Mouse (Mus musculus) midbrain, embryonic 15.5 days (tissue): ENCODE results near the gene Cd180. TPM values are rescaled to one million over a fixed set of nuclear protein-coding genes. Genes with fewer than 3 reads are reported as not detected.

Source experiments
- ATAC-seq: fragments of 200-750 bp; cut with Nextera tagmentation; replicated peaks from 2 replicates; pipeline ENCODE4 v1.8.0; 2017; ENCODE audit warnings: moderate TSS enrichment
- H3K27ac ChIP-seq: fragments of 300-500 bp; sonication (generic); 2 replicates; pipeline ENCODE4 v1.5.1; 2015; ENCODE audit warnings: mild to moderate bottlenecking, inconsistent platforms
- H3K27me3 ChIP-seq: fragments of 300-500 bp; sonication (generic); replicated peaks from 2 replicates; pipeline ENCODE4 v1.6.1; 2015; ENCODE audit warnings: inconsistent platforms
- H3K36me3 ChIP-seq: fragments of 300-500 bp; sonication (generic); replicated peaks from 2 replicates; pipeline ENCODE4 v1.6.1; 2015; ENCODE audit warnings: inconsistent platforms
- H3K4me1 ChIP-seq: fragments of 300-500 bp; sonication (generic); 2 replicates; pipeline ENCODE4 v1.6.1; 2015; ENCODE audit warnings: inconsistent platforms
- H3K4me2 ChIP-seq: fragments of 300-500 bp; sonication (generic); 2 replicates; pipeline ENCODE4 v1.6.1; 2015; ENCODE audit warnings: inconsistent platforms, mild to moderate bottlenecking, moderate library complexity
- H3K4me3 ChIP-seq: fragments of 300-500 bp; sonication (generic); 2 replicates; pipeline ENCODE4 v1.5.1; 2015; ENCODE audit warnings: mild to moderate bottlenecking, inconsistent platforms
- H3K9ac ChIP-seq: fragments of 300-500 bp; sonication (generic); 2 replicates; pipeline ENCODE4 v1.6.1; 2015; ENCODE audit warnings: mild to moderate bottlenecking, inconsistent platforms
- H3K9me3 ChIP-seq: fragments of 300-500 bp; sonication (generic); 2 replicates; pipeline ENCODE4 v1.6.1; 2016; ENCODE audit warnings: inconsistent platforms
- WGBS: fragments of 180-500 bp; shearing (Covaris S2); methylation state at CpG from one replicate; pipeline ENCODE4 v1.1.7; 2015; ENCODE audit warnings: mixed read lengths; 5-methylcytosine and 5-hydroxymethylcytosine counted together
- polyA plus RNA-seq: library from polyadenylated mRNA; unstranded; fragments of >200 nt; fragmentation: Nextera tagmentation; extraction: Ambion mirVana; gene quantifications from 2 replicates; pipeline ENCODE4 v1.2.1, GENCODE M21; 2015

Gene Cd180
- 0.28 and 0.63 TPM in 2 replicates for polyA plus RNA-seq

DNA sequence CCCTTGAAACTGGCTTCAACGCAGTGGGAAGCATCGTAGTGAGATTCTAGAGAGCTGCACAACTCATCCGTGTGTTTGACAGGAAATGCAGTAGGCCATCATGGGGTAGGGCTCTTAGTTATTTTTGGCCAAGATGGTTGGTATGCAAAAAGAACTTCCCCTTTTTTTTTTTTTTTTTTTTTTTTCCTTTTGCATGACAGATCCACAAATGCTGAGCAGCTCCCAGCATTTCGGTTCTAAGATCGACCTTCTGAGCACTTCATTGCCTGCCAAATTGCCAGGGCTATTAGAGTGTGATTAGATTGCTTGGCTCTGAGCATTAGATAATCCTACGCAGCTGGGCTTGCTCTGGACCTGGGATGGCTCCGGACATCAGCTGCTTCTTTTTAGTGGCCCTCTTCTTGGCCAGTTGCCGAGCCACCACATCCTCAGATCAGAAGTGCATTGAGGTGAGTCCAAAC, at the start of gene Cd180:
Gene Cd180 (plus strand): TSS at position 218 of the 461 bp plus-strand sequence.
- no peak within 1 kb of the TSS for H3K27ac ChIP-seq
- H3K4me1 ChIP-seq = peaks cover 11% of the 10 kb centered on the region
- H3K27me3 ChIP-seq = no peaks in the 10 kb centered on the region
- no peak for ATAC-seq
- H3K4me2 ChIP-seq = no peak within 1 kb of the TSS
- 76% methylated on average over 8 of the region's 8 CpGs for WGBS
- H3K9me3 ChIP-seq = no peaks in the 10 kb centered on the region
- H3K36me3 ChIP-seq = no peaks in the 10 kb centered on the region
- no peak within 1 kb of the TSS for H3K4me3 ChIP-seq
- no peak within 1 kb of the TSS for H3K9ac ChIP-seq

DNA sequence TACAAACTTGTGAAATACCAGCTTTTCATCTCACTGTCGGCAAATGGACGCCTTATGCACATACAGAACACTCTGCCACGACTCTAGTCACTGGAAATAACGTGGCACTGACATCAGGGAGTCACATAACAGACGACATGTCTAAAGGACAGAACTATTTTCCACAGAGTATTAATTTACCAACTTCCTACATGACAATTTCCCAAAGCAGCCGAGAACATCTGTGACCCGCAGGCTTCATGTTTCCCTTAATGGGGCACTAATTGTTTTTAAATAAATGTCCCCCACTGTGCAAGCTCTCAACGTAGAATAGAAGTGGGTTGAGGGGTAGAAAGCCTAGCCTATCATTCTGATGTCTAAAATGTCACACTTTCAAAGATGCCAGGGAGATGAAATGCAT, 49.0 kb upstream of the Cd180 start:
- 30% methylated on average over 8 of the region's 8 CpGs for WGBS
- H3K27ac ChIP-seq = no peak overlapping the region

DNA sequence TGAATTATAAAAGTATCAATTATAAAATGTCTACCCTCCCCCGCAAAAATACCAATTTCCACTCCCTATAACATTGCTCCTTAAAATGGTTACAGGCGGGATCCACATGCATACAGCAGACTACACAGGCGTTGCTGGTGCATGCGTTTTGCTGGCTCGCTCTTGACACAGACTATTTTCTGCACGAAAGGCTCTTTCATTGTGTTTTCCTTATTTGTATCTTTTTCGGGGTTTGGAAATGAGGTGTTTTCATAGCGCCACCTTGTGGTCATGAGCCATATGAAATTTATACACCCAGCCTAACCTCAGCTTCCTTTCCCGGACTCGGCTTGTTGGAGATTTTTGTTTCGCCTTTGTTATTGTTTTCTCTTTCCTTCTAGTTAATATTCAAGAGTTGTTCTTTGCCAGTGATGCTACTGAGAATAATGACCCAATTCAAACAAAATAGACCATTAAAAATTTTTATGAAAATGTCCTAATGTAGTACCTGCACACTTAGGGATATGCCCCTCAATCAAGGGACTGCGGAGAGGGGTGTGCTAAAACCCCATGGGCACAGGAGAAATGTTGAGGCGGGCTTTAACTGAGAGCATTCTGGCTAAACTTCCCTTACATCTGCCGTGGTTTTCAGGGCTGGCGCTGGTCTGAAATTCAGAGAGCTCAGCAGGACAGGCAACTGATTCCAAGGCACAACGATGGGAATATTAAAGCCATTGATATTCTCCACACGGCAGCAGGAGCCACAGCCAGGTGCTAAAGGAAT, 48.4 kb upstream of the Cd180 start:
- no peaks in the 10 kb centered on the region for H3K27me3 ChIP-seq
- no peak overlapping the region for H3K4me3 ChIP-seq
- H3K27ac ChIP-seq = 0 out of 2 replicates have a peak overlapping the region, but pooled peaks have one; percentile 29
- H3K9ac ChIP-seq = no peak overlapping the region
- H3K9me3 ChIP-seq = no peaks in the 10 kb centered on the region
- ATAC-seq = peak; percentile 91
- WGBS = 18% methylated on average over 17 of the region's 17 CpGs
- no peaks in the 10 kb centered on the region for H3K36me3 ChIP-seq
- peaks cover 11% of the 10 kb centered on the region for H3K4me1 ChIP-seq
- H3K4me2 ChIP-seq = peak overlapping the region; percentile 39

More for the DNA sequence above, 49.0 kb upstream of the Cd180 start:
- Histone ChIP-seq H3K27me3 (no peaks in the 10 kb centered on the region), H3K9ac (no peak overlapping the region), H3K4me1 (peaks cover 11% of the 10 kb centered on the region), H3K9me3 (no peaks in the 10 kb centered on the region), H3K4me2 (peak overlapping the region; percentile 39; the same call in 1 of the 2 replicates), H3K4me3 (no peak overlapping the region), H3K36me3 (no peaks in the 10 kb centered on the region)
- peak; percentile 56 for ATAC-seq

DNA sequence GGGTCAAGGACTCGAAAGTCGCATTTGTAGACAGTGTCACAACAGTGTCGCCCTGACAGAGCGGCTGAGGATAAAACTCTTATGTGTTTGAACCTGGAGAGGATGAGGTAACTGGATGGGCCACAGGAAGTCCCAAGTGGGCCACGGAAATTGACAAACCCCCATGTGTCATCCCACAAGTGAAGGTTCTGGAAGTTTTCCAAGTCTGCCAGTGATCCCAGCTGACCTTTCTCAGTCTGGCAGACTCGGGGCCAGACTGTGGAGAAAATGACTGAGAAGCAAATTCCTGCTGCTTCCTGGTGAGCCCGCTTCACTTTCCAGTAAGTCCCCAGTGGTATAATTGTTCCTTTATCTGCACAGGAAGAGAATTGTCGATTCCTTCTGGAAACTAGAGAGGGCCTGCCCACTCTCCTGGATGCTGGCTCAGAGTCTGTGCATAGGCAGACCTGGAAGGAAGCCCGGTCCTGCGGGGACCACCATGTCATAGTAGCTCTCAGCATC, 47.0 kb upstream of the Cd180 start:
- WGBS = 68% methylated on average over 10 of the region's 10 CpGs
- H3K27me3 ChIP-seq = no peaks in the 10 kb centered on the region
- H3K9ac ChIP-seq = no peak overlapping the region
- no peak for ATAC-seq
- no peaks in the 10 kb centered on the region for H3K9me3 ChIP-seq
- H3K4me2 ChIP-seq = no peak overlapping the region
- H3K36me3 ChIP-seq = no peaks in the 10 kb centered on the region
- H3K4me1 ChIP-seq = peaks cover 11% of the 10 kb centered on the region
- no peak overlapping the region for H3K4me3 ChIP-seq
- H3K27ac ChIP-seq = no peak overlapping the region

DNA sequence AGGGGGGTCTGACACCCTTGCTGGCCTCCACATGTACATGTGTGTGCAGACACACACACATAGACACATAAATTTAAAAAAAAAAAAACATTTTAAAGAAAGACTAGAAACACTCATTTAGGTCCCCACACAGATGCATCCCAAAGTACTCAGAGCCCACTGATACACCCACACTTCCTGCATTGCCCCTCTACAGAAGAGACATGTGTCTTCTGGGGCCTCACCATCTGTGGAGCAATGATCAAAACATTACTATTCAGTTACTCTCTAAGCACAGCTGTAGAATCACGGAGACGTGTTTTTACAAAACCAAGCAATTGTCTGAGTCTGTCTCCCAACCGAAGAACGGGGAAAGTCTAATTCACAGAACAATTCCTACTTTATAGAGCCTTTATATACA, 45.8 kb upstream of the Cd180 start:
- WGBS = 75% methylated on average over 4 of the region's 4 CpGs

DNA sequence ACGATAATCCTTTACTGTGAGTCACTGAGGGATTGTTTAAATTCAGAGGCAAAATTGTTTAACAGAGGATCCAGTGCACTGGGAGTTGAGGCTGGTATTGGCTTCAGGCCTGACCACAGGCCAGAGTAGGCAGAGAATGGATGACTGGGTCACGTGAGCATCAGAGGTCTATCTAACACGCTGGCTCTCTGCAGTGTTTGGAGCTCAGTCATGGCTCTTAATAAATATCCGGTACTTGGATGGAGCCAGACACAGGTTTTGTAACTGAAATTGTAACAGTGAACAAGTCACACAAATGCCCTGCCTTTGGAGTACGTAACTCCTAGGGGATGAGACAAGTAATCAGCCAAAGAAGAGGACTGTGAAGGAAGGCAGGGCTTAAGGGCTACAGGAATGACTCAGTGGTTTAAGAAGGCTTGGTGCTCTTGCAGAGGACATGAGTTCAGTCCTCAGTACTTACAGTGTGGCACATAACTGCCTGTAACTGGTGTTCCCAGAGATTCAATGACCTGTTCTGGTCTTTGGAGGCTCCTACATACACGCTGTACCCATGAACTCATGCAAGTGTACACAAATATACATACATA, 41.0 kb upstream of the Cd180 start:
- H3K9me3 ChIP-seq = no peaks in the 10 kb centered on the region
- no peaks in the 10 kb centered on the region for H3K4me1 ChIP-seq
- no peak overlapping the region for H3K9ac ChIP-seq
- ATAC-seq = no peak
- no peaks in the 10 kb centered on the region for H3K36me3 ChIP-seq
- H3K27ac ChIP-seq = no peak overlapping the region
- no peaks in the 10 kb centered on the region for H3K27me3 ChIP-seq
- 89% methylated on average over 6 of the region's 6 CpGs for WGBS
- no peak overlapping the region for H3K4me2 ChIP-seq
- no peak overlapping the region for H3K4me3 ChIP-seq

More for the DNA sequence above, 45.8 kb upstream of the Cd180 start:
- H3K4me1 ChIP-seq = peaks cover 11% of the 10 kb centered on the region
- H3K27ac ChIP-seq = no peak overlapping the region
- H3K4me2 ChIP-seq = no peak overlapping the region
- no peaks in the 10 kb centered on the region for H3K36me3 ChIP-seq
- H3K27me3 ChIP-seq = no peaks in the 10 kb centered on the region
- ATAC-seq = no peak
- no peak overlapping the region for H3K4me3 ChIP-seq
- H3K9me3 ChIP-seq = no peaks in the 10 kb centered on the region
- H3K9ac ChIP-seq = no peak overlapping the region

DNA sequence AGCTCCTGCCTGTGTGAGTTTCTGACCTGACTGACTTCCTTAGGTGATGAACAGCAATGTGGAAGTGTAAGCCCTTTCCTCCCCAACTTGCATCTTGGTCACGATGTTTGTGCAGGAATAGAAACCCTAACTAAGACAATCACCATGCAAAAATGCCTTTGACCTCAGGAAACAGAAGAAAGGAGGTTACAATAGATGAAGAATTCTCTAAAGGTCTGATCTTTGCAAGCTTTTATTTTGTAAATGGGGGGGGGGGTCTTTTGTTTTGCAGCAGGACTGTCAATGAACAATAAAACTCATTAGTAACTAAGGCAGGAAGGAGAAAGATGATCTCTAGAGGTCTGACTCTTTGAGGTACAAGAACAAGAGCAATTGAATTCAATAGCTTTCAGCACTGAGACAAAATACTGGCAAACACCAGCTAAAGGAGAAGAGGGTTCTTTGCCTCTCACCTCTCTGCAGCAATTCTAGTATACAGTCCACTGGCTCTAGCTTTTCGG, 38.2 kb upstream of the Cd180 start:
- WGBS = 64% methylated on average over 2 of the region's 2 CpGs
- Histone ChIP-seq H3K4me1 (no peaks in the 10 kb centered on the region), H3K27me3 (no peaks in the 10 kb centered on the region), H3K4me3 (no peak overlapping the region), H3K27ac (no peak overlapping the region), H3K4me2 (no peak overlapping the region), H3K9me3 (no peaks in the 10 kb centered on the region), H3K36me3 (no peaks in the 10 kb centered on the region), H3K9ac (no peak overlapping the region)
- no peak for ATAC-seq

DNA sequence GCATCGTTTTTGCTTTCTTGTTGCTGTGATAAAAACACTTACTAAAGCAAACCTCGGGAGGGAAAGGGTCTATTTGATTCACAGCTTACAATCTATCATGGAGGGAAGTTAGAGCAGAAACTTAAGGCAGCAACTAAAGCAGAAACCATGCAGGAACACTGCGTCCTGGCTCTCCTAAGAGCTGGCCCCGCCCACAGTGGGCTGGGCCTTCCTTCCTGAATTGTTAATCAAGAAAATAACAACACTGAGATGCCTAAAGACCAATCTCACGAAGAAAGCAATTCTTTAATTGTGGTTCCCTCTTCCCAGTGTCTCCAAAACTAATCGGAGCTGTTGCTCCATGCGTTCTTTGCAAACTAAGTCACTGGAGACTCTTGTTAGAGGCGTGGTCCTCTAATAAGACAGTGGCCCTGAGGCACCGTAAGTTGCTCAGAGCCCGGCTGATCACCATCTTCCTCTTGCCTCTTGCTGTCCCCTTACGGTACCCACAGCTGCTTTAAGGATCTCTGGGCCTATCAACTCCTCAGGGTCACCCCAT, 37.1 kb upstream of the Cd180 start:
- Histone ChIP-seq H3K4me1 (no peaks in the 10 kb centered on the region), H3K27me3 (no peaks in the 10 kb centered on the region), H3K9ac (no peak overlapping the region), H3K4me2 (no peak overlapping the region), H3K4me3 (no peak overlapping the region), H3K36me3 (no peaks in the 10 kb centered on the region), H3K9me3 (no peaks in the 10 kb centered on the region), H3K27ac (no peak overlapping the region)
- 77% methylated on average over 11 of the region's 11 CpGs for WGBS
- no peak for ATAC-seq

DNA sequence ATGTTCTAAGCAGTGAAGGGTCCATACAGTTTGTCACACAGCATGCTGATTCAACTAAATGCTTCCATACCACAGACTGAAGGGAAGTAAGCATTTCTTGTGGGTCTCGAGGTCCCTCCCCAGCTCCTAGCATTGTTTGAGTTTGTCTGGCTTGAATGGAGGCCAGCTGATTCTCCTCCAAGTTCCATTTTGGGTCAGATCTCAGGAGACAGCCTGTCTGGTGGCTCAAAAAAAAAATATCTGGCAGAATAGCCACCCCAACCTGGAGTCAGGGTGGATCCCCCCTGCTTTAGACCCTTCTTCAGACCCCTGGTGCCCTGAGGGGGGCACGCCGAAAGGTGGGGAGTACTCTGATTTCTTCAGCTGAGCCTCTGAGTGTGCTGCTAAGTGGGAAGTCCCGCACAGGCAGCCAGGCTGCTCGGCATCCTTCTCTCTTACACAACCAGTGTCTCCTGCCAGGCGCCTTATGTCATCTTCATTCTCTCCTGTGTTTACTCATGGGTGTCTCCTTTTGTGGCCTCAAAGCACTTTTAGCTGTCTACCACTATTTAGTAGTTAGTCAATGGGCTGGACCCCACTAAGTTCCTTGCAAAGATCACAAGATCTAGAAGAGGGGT, 35.0 kb upstream of the Cd180 start:
- H3K4me2 ChIP-seq = no peak overlapping the region
- no peaks in the 10 kb centered on the region for H3K27me3 ChIP-seq
- no peak overlapping the region for H3K4me3 ChIP-seq
- 86% methylated on average over 6 of the region's 6 CpGs for WGBS
- no peak for ATAC-seq
- H3K9ac ChIP-seq = no peak overlapping the region
- H3K4me1 ChIP-seq = no peaks in the 10 kb centered on the region
- H3K27ac ChIP-seq = no peak overlapping the region
- H3K36me3 ChIP-seq = no peaks in the 10 kb centered on the region
- H3K9me3 ChIP-seq = no peaks in the 10 kb centered on the region

DNA sequence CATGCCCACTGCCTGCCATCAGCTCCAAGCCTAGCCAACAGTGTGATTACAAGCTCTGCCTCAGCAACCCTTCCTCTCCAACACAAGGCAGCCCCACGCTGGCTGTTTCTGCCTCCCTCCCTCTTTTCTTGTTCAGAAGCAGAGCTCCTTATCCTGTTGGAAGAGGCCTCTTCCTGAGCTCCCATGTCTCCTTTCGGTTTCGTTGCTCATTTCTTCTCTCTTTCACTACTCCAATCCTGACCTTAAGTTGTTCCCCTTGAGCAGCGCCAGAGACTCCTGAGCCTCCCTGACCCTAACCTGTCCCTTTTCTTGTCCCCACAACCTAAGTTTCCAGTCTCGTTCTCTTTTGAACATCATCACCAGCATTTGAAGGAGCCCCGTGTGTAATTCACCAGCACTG, 29.3 kb upstream of the Cd180 start:
- 62% methylated on average over 6 of the region's 6 CpGs for WGBS
- no peaks in the 10 kb centered on the region for H3K9me3 ChIP-seq
- H3K4me1 ChIP-seq = no peaks in the 10 kb centered on the region
- 0 out of 2 replicates have a peak, but pooled peaks cover 3% of the 10 kb centered on the region for H3K27me3 ChIP-seq
- no peak for ATAC-seq
- H3K36me3 ChIP-seq = no peaks in the 10 kb centered on the region
- no peak overlapping the region for H3K4me3 ChIP-seq
- H3K9ac ChIP-seq = no peak overlapping the region
- H3K4me2 ChIP-seq = no peak overlapping the region
- H3K27ac ChIP-seq = no peak overlapping the region

DNA sequence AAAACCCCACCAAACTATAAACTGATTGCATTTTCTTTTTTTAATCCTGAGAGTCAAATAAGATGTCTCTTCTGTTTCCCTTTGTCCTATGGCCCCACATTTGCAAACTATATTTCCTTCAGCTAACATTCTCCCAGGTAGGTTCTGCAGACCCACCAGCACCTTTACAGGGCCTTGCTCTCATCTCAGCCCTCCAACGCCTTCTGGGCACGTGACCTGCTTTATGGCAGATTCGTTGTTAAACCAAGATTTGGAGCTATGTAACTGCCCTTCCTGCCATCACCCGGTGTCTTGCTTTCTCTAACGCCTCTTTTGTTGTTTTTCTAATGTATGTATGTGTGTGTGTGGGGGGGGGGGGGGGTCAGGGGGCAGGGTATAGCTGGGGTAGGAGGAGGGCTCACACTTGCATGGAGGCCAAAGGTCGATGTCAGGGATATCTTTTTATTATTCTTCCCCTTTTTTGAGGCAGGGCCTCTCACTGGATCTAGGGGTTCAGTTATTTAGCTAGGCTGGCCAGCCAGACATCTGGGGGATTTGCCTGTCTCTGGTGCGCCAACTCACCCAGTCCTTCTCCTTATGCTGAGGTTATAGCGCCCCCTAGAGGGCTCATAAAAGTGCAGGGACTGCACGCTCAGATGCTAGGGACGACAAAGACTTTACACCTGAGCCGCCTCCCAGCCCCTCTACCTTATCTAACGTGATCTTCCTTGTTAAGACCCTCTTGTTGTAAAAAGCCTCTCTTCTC, 28.3 kb upstream of the Cd180 start:
- 54% methylated on average over 12 of the region's 12 CpGs for WGBS
- H3K36me3 ChIP-seq = no peaks in the 10 kb centered on the region
- 0 out of 2 replicates have a peak, but pooled peaks have one; percentile 37 for ATAC-seq
- H3K4me1 ChIP-seq = no peaks in the 10 kb centered on the region
- no peak overlapping the region for H3K27ac ChIP-seq
- H3K4me2 ChIP-seq = peak overlapping the region; percentile 33
- H3K4me3 ChIP-seq = no peak overlapping the region
- 0 out of 2 replicates have a peak, but pooled peaks cover 3% of the 10 kb centered on the region for H3K27me3 ChIP-seq
- H3K9me3 ChIP-seq = no peaks in the 10 kb centered on the region
- H3K9ac ChIP-seq = no peak overlapping the region
